Mouse (Mus musculus): ENCODE data around the gene Taok3. TPM values are rescaled to one million over a fixed set of nuclear protein-coding genes. Genes with fewer than 3 reads are reported as not detected.

Taok3 gene
- polyA plus RNA-seq, 1 experiment from 2014 or later, result 46.7 TPM

DNA sequence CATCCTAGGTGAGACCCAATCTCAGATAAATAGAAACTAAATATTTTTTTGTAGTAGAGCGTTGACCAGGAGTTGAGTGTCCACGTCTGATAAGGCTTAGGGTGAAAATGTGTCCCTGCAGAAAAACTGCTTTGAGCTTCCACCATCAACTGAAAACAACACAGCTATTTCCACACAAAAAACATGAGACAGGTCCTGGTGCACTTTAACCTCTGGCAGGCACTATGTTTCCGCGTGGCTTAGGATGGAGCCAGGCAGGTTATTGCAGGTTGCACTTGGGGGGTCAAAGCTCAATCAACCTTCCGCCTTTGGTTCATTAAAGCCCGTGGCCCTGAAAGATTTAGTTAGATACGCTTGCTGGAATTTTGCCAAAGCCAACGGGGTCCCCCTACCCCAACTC lies 1.1 kb upstream of the Taok3 start:
- H3K27ac ChIP-seq (replicated peaks), result no peak overlapping the region
- H3K4me3 ChIP-seq, result peak overlapping the region; percentile 73; the same call in 1 of the 2 replicates
- H3K9me3 ChIP-seq, result no peaks in the 10 kb centered on the region
- H3K36me3 ChIP-seq, result no peaks in the 10 kb centered on the region
- peaks cover 43% of the 10 kb centered on the region for H3K4me1 ChIP-seq (replicated peaks)
- WGBS, result 55% methylated on average over 8 of the region's 8 CpGs
- ATAC-seq (ENCODE audit: low read depth), result no peak
- peaks cover 9% of the 10 kb centered on the region for H3K27me3 ChIP-seq
- H3K4me2 ChIP-seq, result peak overlapping the region; percentile 96
- H3K9ac ChIP-seq, result no peak overlapping the region; the same call in 1 of the 2 replicates

DNA sequence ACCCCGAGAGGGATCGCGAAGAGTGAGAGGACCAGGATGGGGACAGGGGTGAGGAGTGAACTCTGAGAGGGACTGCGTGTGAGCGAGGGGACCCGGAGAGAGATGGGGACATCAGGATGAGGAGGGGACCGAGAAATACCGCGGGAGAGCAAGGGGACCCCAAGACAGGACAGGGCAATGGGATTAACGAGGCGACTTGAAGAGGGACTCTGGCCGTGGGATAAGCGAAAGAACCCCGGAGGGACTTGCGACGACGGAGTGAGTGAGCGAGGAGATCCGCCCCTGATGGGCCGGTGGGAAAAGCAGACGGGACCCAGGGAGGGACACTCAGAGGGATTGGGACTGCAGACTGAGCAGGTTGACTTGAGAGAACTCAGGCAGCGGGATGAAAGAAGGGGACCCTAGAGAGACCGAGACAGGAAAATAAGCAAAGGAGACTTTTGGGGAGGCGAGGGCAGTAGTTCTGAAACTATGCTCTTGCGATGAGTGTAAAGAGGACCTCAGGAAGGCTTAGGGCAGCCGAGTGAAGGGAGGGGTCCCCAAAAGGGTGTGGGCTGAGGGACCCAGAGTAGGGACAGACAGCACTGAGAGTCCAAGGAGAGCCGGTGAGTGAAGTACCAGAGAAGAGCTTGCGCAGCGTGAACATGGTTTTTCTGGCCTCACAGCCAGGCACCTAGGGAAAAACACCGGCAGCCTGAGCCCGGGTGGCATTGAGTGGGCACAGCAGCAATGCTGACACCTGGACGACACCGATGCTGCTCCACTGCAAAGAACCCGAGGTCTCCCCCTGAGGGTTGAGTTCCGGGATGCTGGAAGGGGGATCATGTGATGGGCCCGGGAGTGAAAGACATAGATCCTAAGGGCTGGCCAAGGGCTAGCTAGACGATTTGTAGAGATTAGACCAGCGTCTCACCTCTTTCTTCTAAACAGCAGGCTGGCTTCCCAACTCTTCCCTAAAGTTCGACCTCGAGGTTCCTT lies 849 bp downstream of the Taok3 start:
- 1% methylated on average over 40 of the region's 40 CpGs for WGBS
- ATAC-seq (ENCODE audit: low read depth), result peak; percentile 54
- H3K9me3 ChIP-seq, result no peaks in the 10 kb centered on the region

GRCm38 (mm10) chr5:117121657-117122056 lies 1.7 kb downstream of the Taok3 start:
- Histone ChIP-seq H3K27ac (replicated peaks) (no peak overlapping the region), H3K9ac (no peak overlapping the region; the same call in 1 of the 2 replicates), H3K9me3 (no peaks in the 10 kb centered on the region), H3K4me3 (peak overlapping the region; percentile 73; the same call in 1 of the 2 replicates), H3K27me3 (peaks cover 9% of the 10 kb centered on the region), H3K36me3 (no peaks in the 10 kb centered on the region), H3K4me1 (replicated peaks) (peaks cover 25% of the 10 kb centered on the region), H3K4me2 (peak overlapping the region; percentile 96)
- ATAC-seq (ENCODE audit: low read depth), result no peak
- 3% methylated on average over 2 of the region's 2 CpGs for WGBS

More for the DNA sequence above, 849 bp downstream of the Taok3 start:
- Histone ChIP-seq H3K9ac (peak overlapping the region; percentile 78), H3K4me1 (replicated peaks) (peaks cover 29% of the 10 kb centered on the region), H3K4me2 (peak overlapping the region; percentile 96), H3K36me3 (no peaks in the 10 kb centered on the region), H3K27me3 (peaks cover 9% of the 10 kb centered on the region), H3K4me3 (peak overlapping the region; percentile 73), H3K27ac (replicated peaks) (no peak overlapping the region)

- H3K4me3 ChIP-seq, result no peak overlapping the region
- no peak overlapping the region for H3K9ac ChIP-seq
- WGBS, result 91% methylated on average over 6 of the region's 6 CpGs
- ATAC-seq (ENCODE audit: low read depth), result no peak
- H3K36me3 ChIP-seq, result no peaks in the 10 kb centered on the region
- peaks cover 9% of the 10 kb centered on the region for H3K27me3 ChIP-seq
- H3K4me2 ChIP-seq, result no peak overlapping the region
- H3K9me3 ChIP-seq, result no peaks in the 10 kb centered on the region
- H3K27ac ChIP-seq (replicated peaks), result no peak overlapping the region
- peaks cover 25% of the 10 kb centered on the region for H3K4me1 ChIP-seq (replicated peaks)
Measured at GRCm38 (mm10) chr5:117123102-117123501, 3.2 kb downstream of the Taok3 start.

DNA sequence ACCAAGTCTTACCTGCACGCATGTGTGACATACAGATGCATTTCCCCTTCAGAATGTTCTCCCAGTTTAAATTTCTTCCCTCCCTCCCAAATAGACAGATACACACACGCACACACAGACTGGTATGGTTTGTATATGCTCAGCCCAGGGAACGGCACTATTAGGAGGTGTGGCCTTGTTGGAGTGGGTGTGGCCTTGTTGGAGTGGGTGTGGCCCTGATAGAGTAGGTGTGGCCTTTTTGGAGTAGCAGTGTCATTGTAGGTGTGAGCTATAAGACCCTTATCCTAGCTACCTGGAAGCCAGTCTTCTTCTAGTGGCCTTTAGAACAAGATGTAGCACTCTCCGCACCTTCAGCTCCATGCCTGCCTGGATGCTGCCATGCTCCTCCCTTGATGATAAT lies 3.9 kb downstream of the Taok3 start:
- 87% methylated on average over 4 of the region's 4 CpGs for WGBS
- no peaks in the 10 kb centered on the region for H3K36me3 ChIP-seq
- no peak overlapping the region for H3K9ac ChIP-seq
- H3K9me3 ChIP-seq, result no peaks in the 10 kb centered on the region
- no peak overlapping the region for H3K4me2 ChIP-seq
- ATAC-seq (ENCODE audit: low read depth), result no peak
- H3K4me1 ChIP-seq (replicated peaks), result peaks cover 22% of the 10 kb centered on the region
- peaks cover 9% of the 10 kb centered on the region for H3K27me3 ChIP-seq
- no peak overlapping the region for H3K27ac ChIP-seq (replicated peaks)
- no peak overlapping the region for H3K4me3 ChIP-seq

DNA sequence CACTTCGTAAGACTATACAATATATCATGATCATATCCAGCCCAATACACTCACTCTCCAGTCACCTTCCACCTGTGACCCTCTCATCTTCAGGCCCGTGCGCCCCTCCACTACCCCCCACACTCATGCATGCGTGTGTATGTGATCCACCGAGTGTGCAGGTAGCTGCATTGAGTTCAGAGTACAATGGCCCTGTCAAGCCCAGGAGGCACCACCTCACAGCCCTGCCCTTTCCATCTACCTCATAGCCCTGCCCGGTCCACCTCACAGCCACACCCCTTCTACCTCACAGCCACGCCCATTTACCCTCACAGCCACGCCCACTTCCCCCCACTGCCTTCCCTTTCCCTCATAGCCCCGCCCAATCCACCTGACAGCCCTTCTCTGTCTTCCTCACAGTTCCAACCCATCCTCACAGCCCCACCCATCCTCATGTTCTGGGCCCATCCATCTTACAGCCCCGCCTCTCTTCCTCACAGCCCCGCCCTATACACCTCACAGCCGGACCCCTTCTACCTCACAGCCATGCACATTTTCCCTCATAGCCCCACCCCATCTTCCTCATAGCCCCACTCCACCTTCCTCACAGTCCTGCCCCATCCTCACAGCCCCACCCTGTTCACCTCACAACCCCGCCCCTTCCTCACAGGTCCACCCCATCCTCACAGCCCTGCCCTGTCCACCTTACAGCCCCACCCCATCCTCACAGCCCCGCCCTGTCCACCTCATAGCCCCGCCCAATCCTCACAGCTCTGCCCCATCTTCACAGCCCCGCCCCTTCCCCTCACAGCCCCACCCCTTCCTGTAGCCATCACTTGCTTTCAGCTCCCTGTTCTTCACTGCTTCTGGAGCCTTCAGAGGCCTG lies 5.8 kb downstream of the Taok3 start:
- Histone ChIP-seq H3K4me1 (replicated peaks) (peaks cover 12% of the 10 kb centered on the region), H3K9me3 (no peaks in the 10 kb centered on the region), H3K9ac (no peak overlapping the region), H3K27ac (replicated peaks) (no peak overlapping the region), H3K36me3 (no peaks in the 10 kb centered on the region), H3K4me3 (no peak overlapping the region), H3K27me3 (peaks cover 8% of the 10 kb centered on the region), H3K4me2 (no peak overlapping the region)
- WGBS, result 78% methylated on average over 16 of the region's 16 CpGs
- ATAC-seq (ENCODE audit: low read depth), result no peak

GRCm38 (mm10) chr5:117127051-117127450 lies 7.1 kb downstream of the Taok3 start:
- no peak for ATAC-seq (ENCODE audit: low read depth)
- H3K27me3 ChIP-seq, result no peaks in the 10 kb centered on the region
- no peaks in the 10 kb centered on the region for H3K4me1 ChIP-seq (replicated peaks)
- no peak overlapping the region for H3K27ac ChIP-seq (replicated peaks)
- H3K9ac ChIP-seq, result no peak overlapping the region
- H3K4me3 ChIP-seq, result no peak overlapping the region
- no peak overlapping the region for H3K4me2 ChIP-seq
- no peaks in the 10 kb centered on the region for H3K36me3 ChIP-seq
- no peaks in the 10 kb centered on the region for H3K9me3 ChIP-seq
- 87% methylated on average over 4 of the region's 4 CpGs for WGBS

GRCm38 (mm10) chr5:117130726-117131125 lies 10.8 kb downstream of the Taok3 start:
- Histone ChIP-seq H3K4me3 (no peak overlapping the region), H3K36me3 (no peaks in the 10 kb centered on the region), H3K9ac (no peak overlapping the region), H3K9me3 (no peaks in the 10 kb centered on the region), H3K4me2 (no peak overlapping the region), H3K27ac (replicated peaks) (no peak overlapping the region), H3K4me1 (replicated peaks) (peaks cover 8% of the 10 kb centered on the region), H3K27me3 (no peaks in the 10 kb centered on the region)
- ATAC-seq (ENCODE audit: low read depth), result no peak
- WGBS, result 97% methylated on average over 15 of the region's 15 CpGs

GRCm38 (mm10) chr5:117133446-117134065 lies 13.6 kb downstream of the Taok3 start:
- H3K9me3 ChIP-seq, result no peaks in the 10 kb centered on the region
- H3K9ac ChIP-seq, result no peak overlapping the region
- H3K4me1 ChIP-seq (replicated peaks), result peaks cover 17% of the 10 kb centered on the region

GRCm38 (mm10) chr5:117134066-117134888 lies 14.3 kb downstream of the Taok3 start:
- Histone ChIP-seq H3K27ac (replicated peaks) (no peak overlapping the region), H3K4me1 (replicated peaks) (peaks cover 17% of the 10 kb centered on the region), H3K9me3 (no peaks in the 10 kb centered on the region), H3K4me2 (no peak overlapping the region), H3K9ac (no peak overlapping the region), H3K4me3 (no peak overlapping the region), H3K36me3 (no peaks in the 10 kb centered on the region), H3K27me3 (no peaks in the 10 kb centered on the region)
- no peak for ATAC-seq (ENCODE audit: low read depth)
- whole genome bisulfite sequencing, result 80% methylated on average over 19 of the region's 19 CpGs

More at GRCm38 (mm10) chr5:117133446-117134065, 13.6 kb downstream of the Taok3 start:
- Histone ChIP-seq H3K27me3 (no peaks in the 10 kb centered on the region), H3K27ac (replicated peaks) (no peak overlapping the region), H3K4me3 (no peak overlapping the region), H3K4me2 (no peak overlapping the region), H3K36me3 (no peaks in the 10 kb centered on the region)
- 86% methylated on average over 17 of the region's 17 CpGs for WGBS
- no peak for ATAC-seq (ENCODE audit: low read depth)

DNA sequence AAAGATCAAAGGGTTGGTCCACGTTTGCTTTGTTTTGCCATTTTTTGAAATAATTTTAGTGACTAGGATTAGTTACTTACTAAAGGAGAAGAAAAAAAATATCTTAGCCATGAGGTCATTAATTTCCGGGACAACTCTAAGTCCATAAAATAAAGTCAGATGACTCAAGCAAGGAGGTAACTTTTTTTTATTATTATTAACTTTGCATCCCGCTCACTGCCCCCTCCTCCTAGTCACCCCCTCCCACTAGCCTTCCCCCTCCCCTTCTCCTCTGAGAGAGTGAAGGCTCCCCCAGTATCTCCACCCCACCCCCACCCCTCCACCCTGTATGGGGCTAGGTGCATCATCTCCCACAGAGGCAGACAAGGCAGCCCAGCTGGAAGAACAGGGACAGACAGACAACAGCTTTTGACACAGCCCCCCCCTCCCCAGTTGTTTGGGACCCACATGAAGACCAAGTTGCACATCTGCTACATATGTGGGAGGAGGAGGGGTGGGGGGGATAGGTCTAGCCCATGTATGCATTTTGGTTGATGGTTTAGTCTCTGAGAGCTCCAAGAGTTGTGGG lies 15.0 kb downstream of the Taok3 start:
- no peak overlapping the region for H3K4me3 ChIP-seq
- 79% methylated on average over 3 of the region's 3 CpGs for WGBS
- H3K4me1 ChIP-seq (replicated peaks), result peaks cover 17% of the 10 kb centered on the region
- H3K9me3 ChIP-seq, result no peaks in the 10 kb centered on the region
- no peak overlapping the region; the same call in 1 of the 2 replicates for H3K9ac ChIP-seq
- no peak overlapping the region for H3K27ac ChIP-seq (replicated peaks)
- ATAC-seq (ENCODE audit: low read depth), result no peak
- H3K4me2 ChIP-seq, result no peak overlapping the region
- H3K27me3 ChIP-seq, result no peaks in the 10 kb centered on the region
- no peaks in the 10 kb centered on the region for H3K36me3 ChIP-seq
